Mouse (Mus musculus): Measurements from ENCODE around the gene Krt35.

GRCm38 (mm10) chr11:100088378-100089025 lies 7.5 kb downstream of the Krt35 start:
- no peak for TF ChIP-seq CTCF (IDR thresholded peaks at IDR 0.05)
- no peak for TF ChIP-seq EP300 (IDR thresholded peaks at IDR 0.05)
